Mouse (Mus musculus) liver, embryonic 14.5 days (tissue): ENCODE results near the gene Naglu. TPM values are rescaled to one million over a fixed set of nuclear protein-coding genes. Genes with fewer than 3 reads are reported as not detected.

Experiments used
- ATAC-seq: fragments of 200-750 bp; cut with Nextera tagmentation; 2 replicates; pipeline ENCODE4 v1.8.0; 2017; ENCODE audit warnings: moderate number of reproducible peaks, mild to moderate bottlenecking, moderate library complexity; ENCODE audit not compliant: insufficient read depth
- DNase-seq, 3 experiments: peaks; one replicate each; pipeline ENCODE4 v3.0.0-alpha.2; 2012 to 2013; ENCODE audit warnings: low read depth in 3 of 3, low spot score in 3 of 3
- H3K27ac ChIP-seq: fragments of 300-500 bp; sonication (generic); 2 replicates; pipeline ENCODE4 v1.5.1; 2014; ENCODE audit warnings: moderate library complexity, mild to moderate bottlenecking, control low read depth, inconsistent platforms
- H3K27me3 ChIP-seq: fragments of 300-500 bp; sonication (generic); 2 replicates; pipeline ENCODE4 v1.6.1; 2014; ENCODE audit warnings: mild to moderate bottlenecking, low read length, moderate library complexity; ENCODE audit not compliant: control insufficient read depth, insufficient read depth
- H3K36me3 ChIP-seq: fragments of 300-500 bp; sonication (generic); replicated peaks from 2 replicates; pipeline ENCODE4 v1.6.1; 2014; ENCODE audit warnings: low read depth; ENCODE audit not compliant: control insufficient read depth, insufficient read depth
- H3K4me1 ChIP-seq, 2 experiments: fragments of 200-500 bp in 1 of 2; fragments of 300-500 bp in 1 of 2; sonication (generic) in 1 of 2; replicated peaks; 2 replicates each; pipeline ENCODE4 v1.6.1; 2012 to 2014; ENCODE audit warnings: antibody characterized with exemption in 1 of 2, inconsistent platforms in 1 of 2, low read length in 1 of 2; ENCODE audit not compliant: control insufficient read depth in 2 of 2, insufficient read depth in 2 of 2
- H3K4me2 ChIP-seq: fragments of 300-500 bp; sonication (generic); 2 replicates; pipeline ENCODE4 v1.6.1; 2014; ENCODE audit warnings: low read depth, mild to moderate bottlenecking, control low read depth, moderate library complexity
- H3K4me3 ChIP-seq, 2 experiments: fragments of 200-500 bp in 1 of 2; fragments of 300-500 bp in 1 of 2; sonication (generic) in 1 of 2; 2 replicates each; pipeline ENCODE4 v1.5.1; 2012 to 2014; ENCODE audit warnings: low read depth in 2 of 2, low read length in 2 of 2, mild to moderate bottlenecking in 2 of 2, control low read depth in 1 of 2, inconsistent platforms in 1 of 2, moderate library complexity in 1 of 2; ENCODE audit not compliant: insufficient read depth in 1 of 2
- H3K9ac ChIP-seq: fragments of 300-500 bp; sonication (generic); replicated peaks from 2 replicates; pipeline ENCODE4 v1.6.1; 2014; ENCODE audit warnings: mild to moderate bottlenecking, control low read depth, moderate library complexity
- H3K9me3 ChIP-seq: fragments of 300-500 bp; sonication (generic); 2 replicates; pipeline ENCODE4 v1.6.1; 2016; ENCODE audit warnings: low read length, mixed read lengths; ENCODE audit not compliant: control insufficient read depth
- CTCF ChIP-seq: IDR thresholded peaks from 2 replicates; pipeline ENCODE4 v1.5.1; 2016; ENCODE audit warnings: antibody characterized with exemption, low read depth, control low read depth
- EP300 ChIP-seq: IDR thresholded peaks from 2 replicates; pipeline ENCODE4 v1.6.1; 2016; ENCODE audit warnings: antibody characterized with exemption, low read depth
- WGBS: fragments of 180-500 bp; shearing (Covaris S2); extraction: QIAGEN DNeasy Blood & Tissue Kit; methylation state at CpG from one replicate; pipeline ENCODE4 v1.1.7; 2014; ENCODE audit not compliant: insufficient replicate concordance; 5-methylcytosine and 5-hydroxymethylcytosine counted together
- polyA plus RNA-seq, 2 experiments: library from polyadenylated mRNA; depleted of rRNA in 1 of 2; stranded (reverse) in 1 of 2; unstranded in 1 of 2; fragments of >200 nt; fragmentation: Nextera tagmentation in 1 of 2; extraction: Ambion mirVana in 1 of 2; gene quantifications; 2 replicates each; pipeline versions ENCODE4 v1.2.1 to v1.2.3; 2012 to 2014

Gene Naglu
- polyA plus RNA-seq, 2 experiments, result 3.4 to 4.3 TPM

DNA sequence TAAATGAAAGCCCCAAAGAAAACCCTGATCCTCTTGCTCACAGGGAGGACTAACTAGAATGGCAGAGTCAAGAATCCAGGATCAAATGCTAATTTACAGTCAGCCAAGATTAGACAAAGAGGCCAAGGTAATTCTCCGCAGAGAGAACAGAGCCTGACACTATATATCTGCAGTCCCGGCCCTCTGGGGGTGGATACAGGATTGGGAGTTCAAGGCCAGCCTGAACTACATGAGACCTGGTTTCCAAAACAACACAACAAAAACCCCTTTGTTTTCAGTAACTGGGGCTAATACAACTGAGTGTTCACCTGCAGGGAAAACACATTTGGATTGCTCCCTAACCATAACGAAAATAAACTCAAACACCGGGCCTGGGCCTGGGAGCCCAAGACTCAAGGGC lies 5.3 kb upstream of the Naglu start:
- TF ChIP-seq CTCF, result no peak
- no peak for TF ChIP-seq EP300
- Histone ChIP-seq H3K4me2 (peak overlapping the region; percentile 60), H3K4me3 (no peak overlapping the region), H3K4me1 (peaks cover 36 to 48% of the 10 kb centered on the region in 2 experiments), H3K27ac (peak overlapping the region; percentile 97), H3K9ac (peak overlapping the region; percentile 50), H3K36me3 (peaks cover 28% of the 10 kb centered on the region), H3K27me3 (peaks cover 6% of the 10 kb centered on the region), H3K9me3 (no peaks in the 10 kb centered on the region)
- ATAC-seq (no peak), DNase-seq (no peak)
- 64% methylated on average over 4 of the region's 4 CpGs for WGBS

DNA sequence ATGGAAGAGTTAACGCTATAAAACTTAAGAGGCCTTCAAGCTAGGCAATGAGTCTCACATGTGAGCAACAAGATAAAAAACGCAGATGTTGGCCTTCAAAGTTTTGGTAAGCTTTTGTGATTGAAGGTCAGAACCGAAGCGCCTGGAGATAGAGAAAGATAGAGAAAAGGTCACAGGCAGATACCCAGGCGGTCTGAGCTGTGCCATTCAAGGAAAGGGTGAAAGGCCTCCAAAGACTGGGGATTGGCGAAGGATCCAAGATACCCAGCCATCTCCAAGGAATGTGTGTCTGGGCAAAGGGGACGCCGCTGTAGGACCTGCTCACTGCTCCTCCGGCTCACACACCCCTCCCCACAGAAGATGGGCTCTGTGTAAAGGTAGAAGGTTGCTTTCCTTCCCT lies 4.8 kb upstream of the Naglu start:
- DNase-seq (no peak), ATAC-seq (no peak)
- Histone ChIP-seq H3K9ac (no peak overlapping the region), H3K27ac (peak overlapping the region; percentile 97), H3K4me3 (no peak overlapping the region), H3K4me1 (peaks cover 37 to 48% of the 10 kb centered on the region in 2 experiments), H3K27me3 (peaks cover 6% of the 10 kb centered on the region), H3K4me2 (no peak overlapping the region; the same call in 1 of the 2 replicates), H3K9me3 (no peaks in the 10 kb centered on the region), H3K36me3 (peaks cover 23% of the 10 kb centered on the region)
- 59% methylated on average over 9 of the region's 9 CpGs for WGBS
- TF ChIP-seq EP300 (no peak), CTCF (no peak)

DNA sequence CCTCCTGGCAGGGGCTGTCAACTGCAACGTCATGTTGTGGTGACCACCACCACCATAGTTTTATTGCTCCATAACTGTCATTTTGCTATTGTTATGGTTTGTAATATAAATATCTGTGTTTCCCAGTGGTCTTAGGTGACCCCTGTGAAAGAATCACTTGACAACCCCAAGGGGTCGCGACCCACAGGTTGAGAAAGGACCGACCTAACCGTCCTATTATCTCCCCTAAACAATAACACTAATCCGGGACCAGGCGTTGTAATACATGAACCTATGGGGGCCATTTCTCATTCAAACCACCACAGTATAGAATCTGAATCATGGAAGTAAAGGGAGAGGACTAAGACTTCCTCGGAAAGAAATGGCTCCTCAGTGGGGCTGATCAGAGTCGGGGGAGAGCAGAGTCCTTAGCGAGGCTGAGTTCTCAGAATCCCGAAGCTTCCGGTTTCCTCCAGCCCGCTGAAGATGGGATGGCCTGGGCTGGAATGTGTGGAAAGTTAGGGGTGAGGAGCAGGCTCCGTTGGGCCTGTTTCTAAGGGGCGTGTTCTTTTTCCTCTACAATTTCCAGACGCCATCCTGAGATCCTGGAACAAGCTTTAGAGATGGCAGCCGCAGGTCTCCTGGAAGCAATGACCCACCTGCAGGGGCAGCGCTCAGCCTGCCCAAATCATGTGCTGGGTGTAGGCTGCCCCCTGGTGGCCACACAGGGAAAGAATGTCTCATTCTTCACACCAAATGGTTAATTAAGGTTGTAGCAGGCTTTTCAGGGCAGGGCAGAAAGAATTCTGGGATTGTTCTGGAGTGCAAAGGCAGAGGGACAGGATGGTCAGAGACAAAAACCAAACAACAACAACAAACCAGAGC lies 3.0 kb upstream of the Naglu start:
- DNase-seq (peak; percentile 56 to 60 (median 59)), ATAC-seq (no peak)
- Histone ChIP-seq H3K27me3 (peaks cover 8% of the 10 kb centered on the region), H3K9ac (peak overlapping the region; percentile 35; the same call in 1 of the 2 replicates), H3K36me3 (peaks cover 14% of the 10 kb centered on the region), H3K4me1 (peaks cover 37 to 54% of the 10 kb centered on the region in 2 experiments), H3K27ac (peak overlapping the region; percentile 10; the same call in 1 of the 2 replicates), H3K4me2 (peak overlapping the region; percentile 69), H3K4me3 (peak overlapping the region; percentile 35), H3K9me3 (no peaks in the 10 kb centered on the region)
- TF ChIP-seq EP300, result no peak
- peak; percentile 99 for TF ChIP-seq CTCF
- WGBS, result 17% methylated on average over 18 of the region's 18 CpGs

DNA sequence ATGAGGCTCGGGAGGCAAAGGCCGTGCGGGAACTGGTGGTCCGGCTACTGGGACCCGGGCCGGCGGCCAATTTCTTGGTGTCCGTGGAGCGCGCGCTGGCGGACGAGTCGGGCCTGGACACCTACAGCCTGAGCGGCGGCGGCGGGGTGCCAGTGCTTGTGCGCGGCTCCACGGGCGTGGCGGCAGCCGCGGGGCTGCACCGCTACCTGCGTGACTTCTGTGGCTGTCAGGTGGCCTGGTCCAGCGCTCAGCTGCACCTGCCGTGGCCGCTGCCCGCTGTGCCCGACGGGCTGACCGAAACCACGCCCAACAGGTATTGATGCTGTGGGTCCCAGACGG lies 346 bp downstream of the Naglu start:
- TF ChIP-seq CTCF, result no peak
- no peak for TF ChIP-seq EP300
- DNase-seq (no peak), ATAC-seq (peak; percentile 72)
- Histone ChIP-seq H3K4me1 (peaks cover 14 to 25% of the 10 kb centered on the region in 2 experiments), H3K9me3 (no peaks in the 10 kb centered on the region), H3K27ac (no peak overlapping the region), H3K4me2 (peak overlapping the region; percentile 70), H3K4me3 (peak overlapping the region; percentile 64 to 70), H3K36me3 (no peaks in the 10 kb centered on the region), H3K27me3 (peaks cover 10% of the 10 kb centered on the region), H3K9ac (peak overlapping the region; percentile 51)
- under 1% methylated on average over 36 of the region's 36 CpGs for WGBS

DNA sequence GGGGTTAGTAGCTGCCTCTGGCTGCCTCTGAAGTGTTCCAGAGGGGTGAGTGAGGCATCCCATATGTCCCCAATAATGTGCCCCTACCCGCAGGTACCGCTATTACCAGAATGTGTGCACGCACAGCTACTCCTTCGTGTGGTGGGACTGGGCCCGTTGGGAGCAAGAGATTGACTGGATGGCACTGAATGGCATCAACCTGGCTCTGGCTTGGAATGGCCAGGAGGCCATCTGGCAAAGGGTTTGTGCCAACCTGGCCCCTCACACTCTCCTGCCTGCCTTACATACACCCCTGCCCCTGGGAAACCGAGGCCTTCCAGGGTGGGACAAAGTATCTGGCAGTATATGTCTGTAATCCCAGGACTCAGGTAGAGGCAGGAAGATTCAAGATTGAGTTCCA lies 1.2 kb downstream of the Naglu start:
- ATAC-seq (no peak), DNase-seq (no peak)
- H3K9ac ChIP-seq, result no peak overlapping the region
- peaks cover 10% of the 10 kb centered on the region for H3K27me3 ChIP-seq
- 67% methylated on average over 6 of the region's 6 CpGs for WGBS
- no peaks in the 10 kb centered on the region for H3K9me3 ChIP-seq
- no peak overlapping the region for H3K4me3 ChIP-seq
- TF ChIP-seq EP300 (no peak), CTCF (no peak)
- H3K36me3 ChIP-seq, result no peaks in the 10 kb centered on the region
- H3K4me1 ChIP-seq, result peaks cover 11 to 18% of the 10 kb centered on the region in 2 experiments
- H3K4me2 ChIP-seq, result no peak overlapping the region
- no peak overlapping the region for H3K27ac ChIP-seq
